22 mouse cellular contexts compared by ENCODE assay signal in the genomic region with DNA sequence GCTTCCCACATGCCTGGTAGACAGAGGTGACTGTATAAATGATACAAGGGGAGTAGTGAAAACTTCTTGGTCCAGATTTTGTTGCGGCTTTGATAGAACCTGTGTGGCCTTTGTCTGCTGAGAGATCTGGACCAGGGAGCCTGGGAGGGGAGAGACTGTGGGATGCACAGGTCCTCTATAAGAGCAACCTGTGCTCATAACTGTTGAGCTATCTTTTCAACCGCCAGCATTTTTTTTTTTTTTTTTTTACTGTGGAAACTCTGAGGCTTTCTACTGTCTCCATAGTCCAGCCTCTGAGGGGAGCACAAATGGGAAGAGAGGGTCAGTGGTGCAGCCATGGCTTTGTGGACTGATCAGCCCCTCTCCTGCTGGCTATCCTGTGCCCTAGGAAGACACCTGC.
DNase-seq lines count a peak whose midpoint lies in the region; ATAC-seq and TF ChIP-seq lines count a peak whose summit lies in the region.
"Had no signal": no experiment of that assay in that cellular context is flagged by ENCODE, and none has a peak within 500 bp of the region (broad histone marks: within the 10 kb centered on the region; RNA-seq: fewer than 3 reads in every experiment).

No protein-coding gene starts in this region.

- no peaks in the 10 kb centered on the region for H3K9me3 ChIP-seq in heart, embryonic 14.5 days (ENCODE audit: control insufficient read depth, low read length)
- H3K9me3 ChIP-seq in liver, embryonic 12.5 days (replicated peaks): no peaks in the 10 kb centered on the region
- H3K9me3 ChIP-seq in liver, embryonic 13.5 days (replicated peaks): no peaks in the 10 kb centered on the region
- no peaks in the 10 kb centered on the region for H3K9me3 ChIP-seq in liver, postnatal 0 days (ENCODE audit: low read length)
- H3K9me3 ChIP-seq: embryonic facial prominence, embryonic 13.5 days; kidney, embryonic 15.5 days; limb, embryonic 12.5 days had no signal

- 61% methylated on average over 2 of the region's 2 CpGs for WGBS in heart, embryonic 14.5 days
- 82% methylated on average over 2 of the region's 2 CpGs for WGBS in liver, embryonic 12.5 days (ENCODE audit: insufficient replicate concordance)
- WGBS in liver, embryonic 13.5 days (ENCODE audit: insufficient replicate concordance): 69% methylated on average over 2 of the region's 2 CpGs
- WGBS in liver, postnatal 0 days (ENCODE audit: insufficient replicate concordance): 63% methylated on average over 2 of the region's 2 CpGs

- no peak for TF ChIP-seq CTCF in liver, postnatal 0 days (IDR thresholded peaks at IDR 0.05; ENCODE audit: low read depth)

- no peak for ATAC-seq in heart, embryonic 14.5 days (ENCODE audit: insufficient number of reproducible peaks, insufficient read depth, low FRiP score, low read depth)
- no peak for ATAC-seq in liver, embryonic 12.5 days
- ATAC-seq in liver, embryonic 13.5 days (ENCODE audit: low read depth): no peak
- no peak for ATAC-seq in liver, postnatal 0 days
- ATAC-seq in erythroid progenitor cell, adult 5-6 weeks (replicated peaks; ENCODE audit: low FRiP score, poor library complexity, severe bottlenecking): no peak
- ATAC-seq: activated CD4-positive, CD25-positive, alpha-beta regulatory T cell, adult 4 months; forebrain, embryonic 14.5 days had no signal

- TF ChIP-seq EP300 in liver, postnatal 0 days (IDR thresholded peaks at IDR 0.05; ENCODE audit: low read depth): no peak

- H3K4me2 ChIP-seq in heart, embryonic 14.5 days (ENCODE audit: low read length): peak overlapping the region; percentile 36
- no peak overlapping the region for H3K4me2 ChIP-seq in liver, embryonic 12.5 days
- H3K4me2 ChIP-seq in liver, embryonic 13.5 days: peak overlapping the region; percentile 10
- H3K4me2 ChIP-seq in liver, postnatal 0 days (ENCODE audit: low read depth, low read length): peak overlapping the region; percentile 53
- H3K4me2 ChIP-seq: embryonic facial prominence, embryonic 13.5 days; kidney, embryonic 15.5 days; limb, embryonic 12.5 days; lung, embryonic 14.5 days had no signal

- H3K27me3 ChIP-seq in heart, embryonic 14.5 days (ENCODE audit: control insufficient read depth, insufficient read depth, low read length): no peaks in the 10 kb centered on the region
- peaks cover 20% of the 10 kb centered on the region for H3K27me3 ChIP-seq in liver, embryonic 12.5 days (replicated peaks)
- H3K27me3 ChIP-seq in liver, embryonic 13.5 days: peaks cover 12% of the 10 kb centered on the region
- 0 out of 2 replicates have a peak, but pooled peaks cover 3% of the 10 kb centered on the region for H3K27me3 ChIP-seq in liver, postnatal 0 days (ENCODE audit: insufficient read depth, low read length)

- H3K36me3 ChIP-seq in heart, embryonic 14.5 days (ENCODE audit: control insufficient read depth, insufficient read depth, low read length): no peaks in the 10 kb centered on the region
- H3K36me3 ChIP-seq in liver, embryonic 12.5 days: no peaks in the 10 kb centered on the region
- H3K36me3 ChIP-seq in liver, embryonic 13.5 days: no peaks in the 10 kb centered on the region
- no peaks in the 10 kb centered on the region for H3K36me3 ChIP-seq in liver, postnatal 0 days (replicated peaks; ENCODE audit: insufficient read depth, low read length)
- H3K36me3 ChIP-seq: embryonic facial prominence, embryonic 13.5 days; kidney, embryonic 15.5 days; limb, embryonic 12.5 days had no signal

- H3K4me1 ChIP-seq in heart, embryonic 14.5 days (ENCODE audit: control insufficient read depth in 2 of 2, insufficient read depth in 2 of 2, low read length in 2 of 2): peaks cover 39 to 53% of the 10 kb centered on the region in 2 experiments
- H3K4me1 ChIP-seq in liver, embryonic 12.5 days: peaks cover 54% of the 10 kb centered on the region
- peaks cover 63% of the 10 kb centered on the region for H3K4me1 ChIP-seq in liver, embryonic 13.5 days (replicated peaks)
- H3K4me1 ChIP-seq in liver, postnatal 0 days (ENCODE audit: insufficient read depth): peaks cover 57% of the 10 kb centered on the region

- H3K4me3 ChIP-seq in heart, embryonic 14.5 days (ENCODE audit: control insufficient read depth in 1 of 2, insufficient read depth in 1 of 2, low read depth in 1 of 2, low read length in 2 of 2): no peak overlapping the region
- no peak overlapping the region for H3K4me3 ChIP-seq in liver, embryonic 12.5 days
- no peak overlapping the region for H3K4me3 ChIP-seq in liver, embryonic 13.5 days (replicated peaks)
- no peak overlapping the region for H3K4me3 ChIP-seq in liver, postnatal 0 days (ENCODE audit: low read depth, low read length)
- H3K4me3 ChIP-seq: embryonic facial prominence, embryonic 13.5 days; erythroblast, embryonic 14.5 days; kidney, embryonic 15.5 days; limb, embryonic 12.5 days had no signal

- DNase-seq in heart, postnatal 4 days: no peak
- no peak for DNase-seq in liver
- DNase-seq in liver, embryonic 13.5 days: no peak
- DNase-seq in liver, postnatal 0 days: no peak
- DNase-seq: adrenal gland, adult 8-10 months; cerebellum, adult 18-20 months; cerebellum, postnatal 25 days; layer of hippocampus, postnatal 36 days; right cerebral cortex, adult 18-20 months; right cerebral cortex, postnatal 4 days; thymus, postnatal 14 days had no signal

- H3K9ac ChIP-seq in heart, embryonic 14.5 days (ENCODE audit: low read length): no peak overlapping the region
- H3K9ac ChIP-seq in liver, embryonic 12.5 days: no peak overlapping the region
- no peak overlapping the region for H3K9ac ChIP-seq in liver, embryonic 13.5 days
- peak overlapping the region; percentile 6; the same call in 1 of the 2 replicates for H3K9ac ChIP-seq in liver, postnatal 0 days (replicated peaks)
- H3K9ac ChIP-seq: embryonic facial prominence, embryonic 13.5 days; kidney, embryonic 15.5 days; limb, embryonic 12.5 days; lung, embryonic 14.5 days had no signal

- peak overlapping the region; percentile 65 to 81 for H3K27ac ChIP-seq in heart, embryonic 14.5 days (replicated peaks in 1 of 2; ENCODE audit: control insufficient read depth in 1 of 2, insufficient read depth in 1 of 2, low read depth in 2 of 2, low read length in 2 of 2)
- H3K27ac ChIP-seq in liver, embryonic 12.5 days: 0 out of 2 replicates have a peak overlapping the region, but pooled peaks have one; percentile 27
- no peak overlapping the region for H3K27ac ChIP-seq in liver, embryonic 13.5 days
- peak overlapping the region; percentile 44; the same call in 1 of the 2 replicates for H3K27ac ChIP-seq in liver, postnatal 0 days (ENCODE audit: low read depth)
- H3K27ac ChIP-seq: embryonic facial prominence, embryonic 13.5 days; limb, embryonic 12.5 days; macrophage had no signal
